Mouse (Mus musculus): ENCODE measurements around the gene Rnaseh2b. TPM values are rescaled to one million over a fixed set of nuclear protein-coding genes. Genes with fewer than 3 reads are reported as not detected.
A peak's percentile ranks its signal among the peaks of the same experiment; 100 is the strongest.

Rnaseh2b gene
- polyA plus RNA-seq, 1 experiment = 18.4 TPM

GRCm38 (mm10) chr14:62258978-62259536, 33.3 kb upstream of the Rnaseh2b start:
- TF ChIP-seq POLR2A (IDR thresholded peaks at IDR 0.05; ENCODE audit: borderline replicate concordance, extremely low read depth, insufficient read depth, insufficient read length, poor library complexity, severe bottlenecking) = no peak
- no peak for TF ChIP-seq CTCF (IDR thresholded peaks at IDR 0.05; ENCODE audit: borderline replicate concordance, extremely low read depth, insufficient read depth, insufficient read length)
- DNase-seq (ENCODE audit: low read depth) = no peak

GRCm38 (mm10) chr14:62270698-62271396, 21.5 kb upstream of the Rnaseh2b start:
- no peak for DNase-seq (ENCODE audit: low read depth)
- TF ChIP-seq POLR2A (IDR thresholded peaks at IDR 0.05; ENCODE audit: borderline replicate concordance, extremely low read depth, insufficient read depth, insufficient read length, poor library complexity, severe bottlenecking) = no peak
- TF ChIP-seq CTCF (IDR thresholded peaks at IDR 0.05; ENCODE audit: borderline replicate concordance, extremely low read depth, insufficient read depth, insufficient read length) = no peak

GRCm38 (mm10) chr14:62273604-62274003, 18.8 kb upstream of the Rnaseh2b start:
- no peak for TF ChIP-seq POLR2A (IDR thresholded peaks at IDR 0.05; ENCODE audit: borderline replicate concordance, extremely low read depth, insufficient read depth, insufficient read length, poor library complexity, severe bottlenecking)
- TF ChIP-seq CTCF (IDR thresholded peaks at IDR 0.05; ENCODE audit: borderline replicate concordance, extremely low read depth, insufficient read depth, insufficient read length) = no peak
- no peak for DNase-seq (ENCODE audit: low read depth)

GRCm38 (mm10) chr14:62282974-62283373, 9.4 kb upstream of the Rnaseh2b start:
- TF ChIP-seq CTCF (IDR thresholded peaks at IDR 0.05; ENCODE audit: borderline replicate concordance, extremely low read depth, insufficient read depth, insufficient read length) (no peak), POLR2A (IDR thresholded peaks at IDR 0.05; ENCODE audit: borderline replicate concordance, extremely low read depth, insufficient read depth, insufficient read length, poor library complexity, severe bottlenecking) (no peak)
- no peak for DNase-seq (ENCODE audit: low read depth)

GRCm38 (mm10) chr14:62288731-62289130, 3.7 kb upstream of the Rnaseh2b start:
- DNase-seq (ENCODE audit: low read depth) = no peak
- TF ChIP-seq CTCF (IDR thresholded peaks at IDR 0.05; ENCODE audit: borderline replicate concordance, extremely low read depth, insufficient read depth, insufficient read length) = no peak
- TF ChIP-seq POLR2A (IDR thresholded peaks at IDR 0.05; ENCODE audit: borderline replicate concordance, extremely low read depth, insufficient read depth, insufficient read length, poor library complexity, severe bottlenecking) = no peak

- no peak for DNase-seq (ENCODE audit: low read depth)
- TF ChIP-seq CTCF (IDR thresholded peaks at IDR 0.05; ENCODE audit: borderline replicate concordance, extremely low read depth, insufficient read depth, insufficient read length) (no peak), POLR2A (IDR thresholded peaks at IDR 0.05; ENCODE audit: borderline replicate concordance, extremely low read depth, insufficient read depth, insufficient read length, poor library complexity, severe bottlenecking) (no peak)
Measured at GRCm38 (mm10) chr14:62291406-62291987, 892 bp upstream of the Rnaseh2b start.

GRCm38 (mm10) chr14:62292166-62292487, 262 bp upstream of the Rnaseh2b start:
- no peak for DNase-seq (ENCODE audit: low read depth)
- TF ChIP-seq POLR2A (IDR thresholded peaks at IDR 0.05; ENCODE audit: borderline replicate concordance, extremely low read depth, insufficient read depth, insufficient read length, poor library complexity, severe bottlenecking) (no peak), CTCF (IDR thresholded peaks at IDR 0.05; ENCODE audit: borderline replicate concordance, extremely low read depth, insufficient read depth, insufficient read length) (no peak)

- TF ChIP-seq CTCF (IDR thresholded peaks at IDR 0.05; ENCODE audit: borderline replicate concordance, extremely low read depth, insufficient read depth, insufficient read length) (no peak), POLR2A (IDR thresholded peaks at IDR 0.05; ENCODE audit: borderline replicate concordance, extremely low read depth, insufficient read depth, insufficient read length, poor library complexity, severe bottlenecking) (no peak)
Measured at GRCm38 (mm10) chr14:62298808-62299207, 6.4 kb downstream of the Rnaseh2b start.

GRCm38 (mm10) chr14:62300031-62300430, 7.6 kb downstream of the Rnaseh2b start:
- TF ChIP-seq POLR2A (IDR thresholded peaks at IDR 0.05; ENCODE audit: borderline replicate concordance, extremely low read depth, insufficient read depth, insufficient read length, poor library complexity, severe bottlenecking) (no peak), CTCF (IDR thresholded peaks at IDR 0.05; ENCODE audit: borderline replicate concordance, extremely low read depth, insufficient read depth, insufficient read length) (no peak)
- no peak for DNase-seq (ENCODE audit: low read depth)

More at GRCm38 (mm10) chr14:62298808-62299207, 6.4 kb downstream of the Rnaseh2b start:
- DNase-seq (ENCODE audit: low read depth) = no peak

- DNase-seq (ENCODE audit: low read depth) = peak; percentile 65
- TF ChIP-seq CTCF (IDR thresholded peaks at IDR 0.05; ENCODE audit: borderline replicate concordance, extremely low read depth, insufficient read depth, insufficient read length) (no peak), POLR2A (IDR thresholded peaks at IDR 0.05; ENCODE audit: borderline replicate concordance, extremely low read depth, insufficient read depth, insufficient read length, poor library complexity, severe bottlenecking) (no peak)
Measured at GRCm38 (mm10) chr14:62307555-62307954, 15.2 kb downstream of the Rnaseh2b start.

GRCm38 (mm10) chr14:62309026-62309425, 16.6 kb downstream of the Rnaseh2b start:
- TF ChIP-seq POLR2A (IDR thresholded peaks at IDR 0.05; ENCODE audit: borderline replicate concordance, extremely low read depth, insufficient read depth, insufficient read length, poor library complexity, severe bottlenecking) (no peak), CTCF (IDR thresholded peaks at IDR 0.05; ENCODE audit: borderline replicate concordance, extremely low read depth, insufficient read depth, insufficient read length) (no peak)
- peak; percentile 73 for DNase-seq (ENCODE audit: low read depth)

GRCm38 (mm10) chr14:62311672-62312071, 19.3 kb downstream of the Rnaseh2b start:
- TF ChIP-seq POLR2A (IDR thresholded peaks at IDR 0.05; ENCODE audit: borderline replicate concordance, extremely low read depth, insufficient read depth, insufficient read length, poor library complexity, severe bottlenecking) = no peak
- TF ChIP-seq CTCF (IDR thresholded peaks at IDR 0.05; ENCODE audit: borderline replicate concordance, extremely low read depth, insufficient read depth, insufficient read length) = no peak
- no peak for DNase-seq (ENCODE audit: low read depth)
